Mouse (Mus musculus) kidney, postnatal 14 days (tissue): ENCODE data around the gene Gm5788.
A peak's percentile ranks its signal among the peaks of the same experiment; 100 is the strongest.
"Not testable (repeated sequence)": the region's sequence is repeated elsewhere in the genome, so short reads cannot be mapped to it uniquely, and the experiment has no call there.

ENCODE experiments used
- DNase-seq: peaks from one replicate; pipeline ENCODE4 v3.0.0; 2022; ENCODE audit warnings: mixed read lengths

The Gm5788 gene

GRCm38 (mm10) chr12:87494421-87494820, at the start of gene Gm5788:
Gm5788 (plus strand) TSS chr12:87494721.
- DNase-seq, result not testable (repeated sequence)

- DNase-seq, result no peak
Observed at GRCm38 (mm10) chr12:87449456-87449855, 45.1 kb upstream of the Gm5788 start.

DNA sequence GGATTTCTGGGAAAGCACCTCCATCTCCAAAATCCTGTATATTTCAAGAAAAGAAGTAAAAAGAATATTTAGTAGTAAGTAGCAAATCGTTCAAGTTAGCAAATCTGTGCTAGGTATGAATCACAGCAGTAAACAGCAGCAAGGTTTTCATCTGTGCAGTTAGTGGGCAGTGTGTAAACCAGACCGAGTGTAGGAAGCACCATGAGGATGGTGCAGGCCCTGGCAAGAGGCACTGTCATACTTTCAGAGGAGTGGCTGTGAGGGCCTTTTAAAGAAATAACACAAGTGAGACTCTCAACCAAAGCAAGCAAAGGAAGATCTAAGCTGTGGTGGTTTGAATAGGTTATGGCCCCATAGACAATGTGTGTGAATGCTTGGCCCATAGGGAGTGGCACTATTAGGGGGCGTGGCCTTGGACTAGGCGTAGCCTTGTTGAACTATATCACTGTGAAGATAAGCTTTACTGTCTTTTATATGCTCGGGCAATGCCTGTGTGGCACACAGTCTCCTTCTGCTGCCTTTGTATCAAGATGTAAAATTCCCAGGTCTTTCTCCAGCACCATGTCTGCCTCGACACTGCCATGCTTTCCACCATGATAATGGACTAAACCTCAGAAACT, 29.7 kb upstream of the Gm5788 start:
- DNase-seq, result no peak

DNA sequence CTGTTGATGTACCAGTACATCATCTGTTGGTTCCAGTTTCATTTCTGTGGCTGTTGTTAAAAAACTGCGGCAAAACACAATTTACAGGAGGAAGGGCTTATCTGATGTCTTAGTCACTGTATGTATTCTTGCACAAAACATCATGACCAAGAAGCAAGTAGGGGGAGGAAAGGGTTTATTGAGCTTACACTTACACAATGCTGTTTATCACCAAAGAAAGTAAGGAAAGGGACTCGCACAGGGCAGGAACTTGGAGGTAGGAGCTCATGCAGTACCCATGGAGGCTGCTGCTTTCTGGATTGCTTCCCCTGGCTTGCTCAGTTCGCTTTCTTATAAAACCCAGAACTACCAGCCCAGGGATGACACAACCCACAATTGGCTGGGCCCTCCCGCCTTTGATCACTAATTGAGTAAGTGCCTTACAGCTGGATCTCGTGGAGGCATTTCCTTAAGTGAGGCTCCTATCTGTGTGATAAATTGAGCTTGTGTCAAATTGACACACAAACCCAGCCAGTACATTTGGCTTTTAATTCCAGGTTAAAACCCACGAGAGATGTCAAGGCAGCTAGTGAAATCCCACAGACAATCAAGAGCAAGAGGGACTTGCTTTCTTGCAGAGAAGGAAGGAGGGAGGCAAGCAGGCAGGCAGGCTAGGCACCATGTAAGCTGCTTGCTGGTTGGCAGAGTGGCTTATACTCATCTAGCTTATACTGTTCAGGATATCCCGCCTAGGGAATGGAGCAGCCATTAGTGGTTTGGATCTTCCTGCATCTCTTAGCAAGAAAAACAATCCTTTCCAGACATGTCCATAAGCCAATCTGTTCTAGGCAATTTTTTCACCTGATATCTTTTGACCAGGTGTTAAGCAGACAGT, 24.0 kb upstream of the Gm5788 start:
- no peak for DNase-seq

GRCm38 (mm10) chr12:87471421-87471963, 23.0 kb upstream of the Gm5788 start:
- peak; percentile 26 for DNase-seq

GRCm38 (mm10) chr12:87471964-87472786, 22.3 kb upstream of the Gm5788 start, which contains the start of gene Snw1:
Snw1 (minus strand) TSS chr12:87472274.
- peak; percentile 96 for DNase-seq

DNA sequence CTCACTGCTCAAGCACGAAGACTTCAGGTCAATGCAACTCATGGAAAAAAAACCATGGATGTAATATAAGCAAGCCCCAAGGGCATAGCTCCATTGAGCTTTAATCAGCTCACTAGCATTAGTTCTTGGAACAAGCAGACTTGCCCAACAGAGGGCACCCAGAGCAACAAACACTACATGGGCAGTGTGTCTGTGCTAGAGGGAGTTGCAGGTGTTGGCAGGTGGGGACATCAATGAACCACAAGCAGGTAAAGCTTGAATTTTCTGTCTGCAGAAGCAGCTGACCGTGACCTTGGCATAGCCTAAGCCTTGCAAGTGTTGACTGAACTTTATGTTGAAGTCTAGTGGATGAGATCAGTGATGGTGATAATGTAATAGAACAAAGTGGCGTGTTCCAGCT, 19.8 kb upstream of the Gm5788 start:
- no peak for DNase-seq

GRCm38 (mm10) chr12:87482482-87482881, 12.0 kb upstream of the Gm5788 start:
- not testable (repeated sequence) for DNase-seq

DNA sequence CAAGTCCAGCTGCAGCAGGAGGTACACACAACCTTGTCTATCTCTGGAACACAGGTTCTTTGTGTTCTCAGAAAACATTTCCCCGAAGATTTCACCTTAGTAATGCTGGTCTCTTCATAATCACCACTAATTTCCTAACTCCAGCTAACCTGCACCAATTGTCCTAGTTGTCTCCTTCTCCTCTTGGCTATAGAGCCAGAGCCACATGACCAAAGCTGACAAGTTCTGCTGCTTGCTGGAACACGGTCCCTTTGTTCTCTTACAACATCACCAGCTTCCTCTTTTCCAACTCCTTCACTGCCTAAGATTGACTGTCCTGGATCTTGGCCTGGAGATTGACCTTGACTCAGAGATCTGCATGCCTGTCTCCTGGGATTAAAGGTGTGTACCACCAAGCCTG, 5.8 kb upstream of the Gm5788 start:
- not testable (repeated sequence) for DNase-seq

DNA sequence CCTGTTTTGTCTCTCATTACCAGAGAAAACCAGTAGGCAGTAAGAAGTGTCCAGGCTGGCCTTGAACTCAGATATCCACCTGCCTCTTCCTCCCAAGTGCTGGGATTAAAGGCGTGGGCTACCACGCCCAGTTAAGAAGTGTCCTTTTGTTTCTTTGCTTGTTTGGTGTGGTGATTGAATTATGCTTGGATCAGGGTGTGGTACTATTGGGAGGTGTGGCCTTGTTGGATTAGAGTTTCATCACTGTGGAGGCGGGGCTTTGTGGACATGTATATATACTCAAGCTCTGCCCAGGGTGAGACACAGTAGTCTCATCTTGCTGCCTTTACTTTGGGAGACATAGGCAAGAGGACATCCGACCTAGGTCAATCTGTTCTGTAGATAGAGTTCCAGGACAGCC, 19.5 kb downstream of the Gm5788 start, which contains the start of gene Gm8300:
Gene Gm8300 (plus strand): TSS at position 301 of the 400 bp plus-strand sequence.
- not testable (repeated sequence) for DNase-seq

- peak; percentile 2 for DNase-seq
Observed at GRCm38 (mm10) chr12:87519616-87520015, 25.1 kb downstream of the Gm5788 start.

DNA sequence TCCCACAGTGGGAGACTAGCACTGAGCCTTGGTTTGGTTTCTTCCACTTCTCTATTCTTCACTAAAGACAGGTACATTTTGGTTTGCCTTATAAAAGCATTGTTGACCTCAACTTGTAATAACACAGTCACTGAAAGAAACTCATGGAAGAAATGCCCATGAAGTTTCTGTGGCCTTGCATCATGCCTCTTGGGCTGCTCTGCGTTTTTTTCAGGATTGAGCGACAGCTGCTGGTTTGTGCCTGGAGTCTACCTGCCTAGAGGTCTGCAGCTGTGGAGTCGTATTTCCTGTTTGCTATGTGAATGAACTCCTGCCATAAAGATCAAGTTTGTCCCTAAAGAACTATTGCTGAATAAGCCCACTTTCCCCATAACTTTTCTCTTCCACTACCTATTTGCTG, 49.4 kb downstream of the Gm5788 start:
- no peak for DNase-seq
